Mouse (Mus musculus): ENCODE results near the gene A030005L19Rik.
"Not testable (repeated sequence)": the region's sequence is repeated elsewhere in the genome, so short reads cannot be mapped to it uniquely, and the experiment has no call there.

Gene A030005L19Rik

DNA sequence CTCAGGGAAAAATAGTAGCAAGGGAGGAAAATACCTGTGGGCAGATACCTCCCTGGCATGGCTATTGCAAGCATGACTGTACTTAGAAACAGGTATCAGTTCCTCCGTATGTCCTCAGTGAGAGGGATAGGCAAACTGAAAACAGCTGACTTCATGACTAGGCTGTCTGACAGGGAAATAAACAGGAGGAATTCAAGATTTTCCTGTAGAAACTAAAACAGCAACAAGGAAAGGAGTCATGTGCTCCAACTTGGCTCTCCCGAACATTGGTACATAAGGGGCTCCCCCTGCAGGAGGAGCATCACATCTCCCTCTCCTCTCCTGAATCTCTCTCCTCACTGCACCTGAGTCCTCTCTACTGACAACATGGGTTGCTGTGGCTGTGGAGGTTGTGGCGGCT is at the start of gene A030005L19Rik:
TSS of gene A030005L19Rik (plus strand) at position 301 of the 400 bp plus-strand sequence.
- no peak for DNase-seq (ENCODE audit: low spot score in 2 of 2)

GRCm38 (mm10) chr1:82870202-82870601 is 42.9 kb upstream of the A030005L19Rik start:
- no peak for DNase-seq (ENCODE audit: low spot score in 2 of 2)

DNA sequence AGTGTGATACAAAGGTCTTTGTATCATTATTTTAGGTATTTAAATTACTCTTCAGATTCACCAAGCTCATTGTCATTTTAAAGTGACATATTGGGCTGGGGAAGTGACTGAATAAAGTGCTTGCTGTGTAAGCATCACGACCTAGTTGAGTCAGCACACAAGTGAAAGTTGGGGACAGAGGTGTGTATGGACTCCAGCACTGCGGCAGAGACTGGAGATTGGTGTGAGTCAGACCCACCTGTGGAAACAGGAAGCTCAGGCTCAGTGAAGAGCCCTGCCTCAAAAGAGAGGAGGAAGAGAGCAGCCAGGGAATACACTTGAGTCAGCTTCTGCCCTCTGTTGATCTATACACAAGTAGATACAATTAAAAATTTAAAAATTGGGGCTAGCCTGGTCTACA is 34.0 kb upstream of the A030005L19Rik start:
- no peak for DNase-seq (ENCODE audit: low spot score in 2 of 2)

DNA sequence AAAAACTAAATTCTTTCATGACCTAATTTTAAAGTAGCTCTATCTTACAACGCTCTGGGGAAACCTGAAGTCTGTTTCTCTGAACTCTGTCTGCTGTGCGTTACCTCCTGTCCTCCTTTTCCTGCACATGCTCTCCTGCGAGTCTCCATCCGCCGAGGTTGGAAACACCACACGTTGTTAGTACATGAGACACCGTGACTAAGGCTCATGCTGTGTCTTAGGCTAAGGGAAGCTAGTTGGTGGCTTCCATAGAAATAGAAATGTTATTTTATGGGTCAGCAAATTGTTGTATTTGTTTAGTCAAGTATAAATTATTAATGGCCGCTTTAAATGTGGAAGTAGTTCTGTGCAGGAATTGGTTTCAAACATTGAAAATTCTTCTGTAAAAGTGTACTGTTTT is 32.9 kb upstream of the A030005L19Rik start:
- DNase-seq (ENCODE audit: low spot score in 2 of 2), result no peak

DNA sequence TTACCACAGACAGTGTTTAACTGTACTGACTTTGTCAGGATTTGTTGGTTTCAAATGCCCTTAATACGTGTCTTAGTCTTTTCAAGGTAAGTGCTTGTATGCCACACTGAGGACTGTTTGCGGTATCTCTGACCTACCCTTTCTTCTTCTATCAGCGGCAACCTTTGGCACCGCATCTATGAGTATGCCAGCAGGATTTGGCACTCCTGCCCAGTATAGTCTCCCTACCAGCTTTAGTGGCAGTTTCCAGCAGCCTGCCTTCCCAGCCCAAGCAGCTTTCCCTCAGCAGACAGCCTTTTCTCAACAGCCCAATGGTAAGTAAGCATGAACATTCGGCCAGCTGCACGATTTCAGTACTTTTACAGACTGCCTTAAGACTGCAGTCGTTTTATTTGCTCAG is 19.9 kb upstream of the A030005L19Rik start:
- DNase-seq (ENCODE audit: low spot score in 2 of 2), result no peak

- no peak for DNase-seq (ENCODE audit: low spot score in 2 of 2)
Observed at GRCm38 (mm10) chr1:82900567-82900966, 12.6 kb upstream of the A030005L19Rik start.

GRCm38 (mm10) chr1:82901201-82901600 is 11.9 kb upstream of the A030005L19Rik start:
- no peak for DNase-seq (ENCODE audit: low spot score in 2 of 2)

- DNase-seq (ENCODE audit: low spot score in 2 of 2), result no peak
Observed at GRCm38 (mm10) chr1:82905886-82906285, 7.2 kb upstream of the A030005L19Rik start.

DNA sequence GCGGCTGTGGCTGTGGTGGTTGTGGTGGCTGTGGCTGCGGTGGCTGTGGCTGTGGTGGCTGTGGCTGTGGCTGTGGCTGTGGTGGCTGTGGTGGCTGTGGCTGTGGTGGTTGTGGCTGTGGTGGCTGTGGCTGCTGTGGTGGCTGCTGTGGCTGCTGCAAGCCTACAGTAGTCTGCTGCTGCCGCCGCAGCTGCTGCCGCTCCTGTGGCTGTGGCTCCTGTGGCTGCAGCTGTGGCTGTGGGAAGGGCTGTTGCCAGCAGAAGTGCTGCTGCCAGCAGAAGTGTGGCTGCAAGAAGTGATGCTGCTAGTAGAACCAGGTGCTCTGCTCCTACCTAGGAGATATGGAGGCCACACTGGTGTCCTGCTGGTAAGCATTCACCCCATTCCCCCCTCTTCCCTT is 309 bp downstream of the A030005L19Rik start:
- DNase-seq (ENCODE audit: low spot score in 2 of 2), result not testable (repeated sequence)

DNA sequence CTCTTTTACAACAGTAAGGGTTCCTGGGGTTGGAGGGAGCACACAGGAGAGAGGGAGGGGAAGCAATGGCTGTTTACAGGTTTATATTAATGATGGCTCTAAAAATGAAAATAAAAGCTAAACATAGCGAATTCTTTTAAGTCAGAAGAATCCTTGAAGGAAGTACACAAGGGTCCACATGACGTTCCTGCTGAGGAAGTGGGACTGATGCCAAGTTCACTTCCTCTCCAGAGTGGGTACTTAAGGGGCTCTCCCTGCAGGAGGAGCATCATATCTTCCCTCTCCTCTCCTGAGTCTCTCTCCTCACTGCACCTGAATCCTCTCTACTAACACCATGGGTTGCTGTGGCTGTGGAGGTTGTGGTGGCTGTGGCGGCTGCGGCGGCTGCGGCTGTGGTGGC is 11.5 kb downstream of the A030005L19Rik start, which contains the start of gene A030014E15Rik:
TSS of gene A030014E15Rik (plus strand) at position 268 of the 400 bp plus-strand sequence.
- no peak for DNase-seq (ENCODE audit: low spot score in 2 of 2)

- not testable (repeated sequence) for DNase-seq (ENCODE audit: low spot score in 2 of 2)
Observed at GRCm38 (mm10) chr1:82930558-82930957, 17.4 kb downstream of the A030005L19Rik start.

DNA sequence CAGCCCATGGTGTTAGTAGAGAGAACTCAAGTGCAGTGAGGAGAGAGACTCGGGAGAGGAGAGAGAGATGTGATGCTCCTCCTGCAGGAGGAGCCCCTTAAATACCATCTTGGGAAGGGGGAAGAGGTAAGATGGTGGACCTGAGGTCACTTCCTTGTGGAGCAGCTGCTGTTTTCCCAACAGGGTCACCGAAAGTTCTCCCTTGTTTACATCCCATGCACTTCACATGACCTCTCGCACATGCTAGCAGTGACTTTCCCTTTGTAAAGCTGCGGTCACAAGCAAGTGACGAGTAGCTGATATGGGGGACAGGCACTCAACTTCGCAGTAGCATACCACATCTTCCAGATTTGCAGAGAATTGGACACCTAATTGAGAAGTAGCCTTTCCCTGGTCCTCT is 18.2 kb downstream of the A030005L19Rik start, which contains the start of gene Gm6217:
TSS of gene Gm6217 (minus strand) at position 74 of the 400 bp plus-strand sequence.
- DNase-seq (ENCODE audit: low spot score in 2 of 2), result not testable (repeated sequence)

DNA sequence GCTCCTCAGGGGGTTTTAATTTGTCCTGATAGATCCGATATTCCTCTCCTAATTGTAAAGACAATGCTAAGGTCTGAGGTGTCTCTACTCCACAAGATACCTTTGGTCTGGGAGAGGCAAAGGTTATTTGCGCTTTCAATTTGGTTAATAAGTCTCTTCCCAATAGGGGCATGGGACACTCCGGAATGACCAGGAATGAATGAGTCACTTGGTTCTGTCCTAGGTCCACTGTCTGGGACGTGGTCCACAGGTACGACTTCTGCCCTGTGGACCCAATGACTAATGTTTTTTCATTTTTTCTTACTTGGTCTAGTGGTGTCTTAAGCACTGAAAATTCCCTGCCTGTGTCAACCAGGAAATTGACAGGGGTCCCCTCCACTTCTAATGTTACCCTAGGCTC is 25.5 kb downstream of the A030005L19Rik start:
- no peak for DNase-seq (ENCODE audit: low spot score in 2 of 2)

GRCm38 (mm10) chr1:82942505-82942904 is 29.4 kb downstream of the A030005L19Rik start:
- not testable (repeated sequence) for DNase-seq (ENCODE audit: low spot score in 2 of 2)

GRCm38 (mm10) chr1:82943295-82943694 is 30.2 kb downstream of the A030005L19Rik start, which contains the start of gene A030003K21Rik:
A030003K21Rik (minus strand) TSS chr1:82943388.
- not testable (repeated sequence) for DNase-seq (ENCODE audit: low spot score in 2 of 2)

DNA sequence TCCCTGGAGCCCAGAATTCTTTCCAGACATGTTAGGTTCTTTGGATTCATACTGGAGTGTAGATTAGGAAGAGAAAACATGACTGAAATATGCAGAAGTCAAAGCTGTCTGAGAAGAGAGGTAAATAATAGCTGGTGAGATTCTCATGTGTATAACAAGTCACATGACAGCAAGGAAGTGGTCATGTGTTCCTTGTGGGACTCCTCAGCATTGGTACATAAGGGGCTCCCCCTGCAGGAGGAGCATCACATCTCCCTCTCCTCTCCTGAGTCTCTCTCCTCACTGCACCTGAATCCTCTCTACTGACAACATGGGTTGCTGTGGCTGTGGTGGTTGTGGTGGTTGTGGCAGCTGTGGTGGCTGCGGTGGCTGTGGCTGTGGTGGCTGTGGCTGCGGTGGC is 32.9 kb downstream of the A030005L19Rik start:
- not testable (repeated sequence) for DNase-seq (ENCODE audit: low spot score in 2 of 2)

GRCm38 (mm10) chr1:82948601-82949000 is 35.5 kb downstream of the A030005L19Rik start:
- no peak for DNase-seq (ENCODE audit: low spot score in 2 of 2)

DNA sequence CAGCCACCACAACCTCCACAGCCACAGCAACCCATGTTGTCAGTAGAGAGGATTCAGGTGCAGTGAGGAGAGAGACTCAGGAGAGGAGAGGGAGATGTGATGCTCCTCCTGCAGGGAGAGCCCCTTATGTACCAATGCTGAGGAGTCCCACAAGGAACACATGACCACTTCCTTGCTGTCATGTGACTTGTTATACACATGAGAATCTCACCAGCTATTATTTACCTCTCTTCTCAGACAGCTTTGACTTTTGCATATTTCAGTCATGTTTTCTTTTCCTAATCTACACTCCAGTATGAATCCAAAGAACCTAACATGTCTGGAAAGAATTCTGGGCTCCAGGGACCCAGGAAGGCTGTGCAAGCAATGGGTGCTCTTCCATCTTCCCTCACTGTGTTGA is 42.8 kb downstream of the A030005L19Rik start, which contains the start of gene Gm7544:
TSS of gene Gm7544 (minus strand) at position 101 of the 400 bp plus-strand sequence.
- not testable (repeated sequence) for DNase-seq (ENCODE audit: low spot score in 2 of 2)

DNA sequence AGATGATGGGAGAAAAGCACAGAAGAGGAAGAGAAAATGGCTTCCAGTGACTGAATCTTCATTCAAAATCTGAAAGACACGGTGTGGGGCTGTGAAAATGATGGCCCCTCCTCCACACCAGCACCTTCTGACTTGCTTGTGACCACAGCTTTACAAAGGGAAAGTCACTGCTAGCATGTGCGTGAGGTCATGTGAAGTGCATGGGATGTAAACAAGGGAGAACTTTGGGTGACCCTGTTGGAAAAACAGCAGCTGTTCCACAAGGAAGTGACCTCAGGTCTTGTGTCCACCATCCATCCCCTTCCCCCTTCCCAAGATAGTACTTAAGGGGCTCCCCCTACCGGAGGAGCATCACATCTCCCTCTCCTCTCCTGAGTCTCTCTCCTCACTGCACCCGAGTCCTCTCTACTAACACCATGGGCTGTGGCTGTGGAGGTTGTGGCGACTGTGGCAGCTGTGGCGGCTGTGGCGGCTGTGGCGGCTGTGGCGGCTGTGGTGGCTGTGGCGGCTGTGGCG is 46.8 kb downstream of the A030005L19Rik start, which contains the start of gene Gm47955:
TSS of gene Gm47955 (plus strand) at position 417 of the 516 bp plus-strand sequence.
- DNase-seq (ENCODE audit: low spot score in 2 of 2), result no peak

Measured in spleen, postnatal 14 days (tissue).